Mouse (Mus musculus) testis, postnatal 14 days (tissue): Measurements from ENCODE around the gene Snrnp27.

ENCODE experiments used
- DNase-seq: peaks from one replicate; pipeline ENCODE4 v3.0.0; 2021; ENCODE audit warnings: low spot score

Snrnp27 gene

GRCm38 (mm10) chr6:86665076-86665475 is 19.2 kb downstream of the Snrnp27 start:
- no peak for DNase-seq

- no peak for DNase-seq
Observed at GRCm38 (mm10) chr6:86660161-86660877, 24.0 kb downstream of the Snrnp27 start.

- no peak for DNase-seq
Observed at GRCm38 (mm10) chr6:86658501-86658900, 25.8 kb downstream of the Snrnp27 start.

- no peak for DNase-seq
Observed at GRCm38 (mm10) chr6:86654270-86654916, 29.9 kb downstream of the Snrnp27 start.

- no peak for DNase-seq
Observed at GRCm38 (mm10) chr6:86653026-86653425, 31.3 kb downstream of the Snrnp27 start.

GRCm38 (mm10) chr6:86646143-86646542 is 38.2 kb downstream of the Snrnp27 start:
- DNase-seq: no peak

- DNase-seq: no peak
Observed at GRCm38 (mm10) chr6:86645551-86645950, 38.8 kb downstream of the Snrnp27 start.

- DNase-seq: no peak
Observed at GRCm38 (mm10) chr6:86644775-86645400, 39.4 kb downstream of the Snrnp27 start.

- DNase-seq: no peak
Observed at GRCm38 (mm10) chr6:86641716-86642115, 42.6 kb downstream of the Snrnp27 start.

GRCm38 (mm10) chr6:86640776-86641175 is 43.5 kb downstream of the Snrnp27 start:
- no peak for DNase-seq

GRCm38 (mm10) chr6:86640161-86640560 is 44.2 kb downstream of the Snrnp27 start:
- no peak for DNase-seq

GRCm38 (mm10) chr6:86639180-86640160 is 44.9 kb downstream of the Snrnp27 start:
- DNase-seq: no peak

GRCm38 (mm10) chr6:86638434-86638833 is 45.9 kb downstream of the Snrnp27 start:
- no peak for DNase-seq

GRCm38 (mm10) chr6:86637860-86638259 is 46.5 kb downstream of the Snrnp27 start:
- DNase-seq: no peak

GRCm38 (mm10) chr6:86637171-86637835 is 47.0 kb downstream of the Snrnp27 start:
- no peak for DNase-seq

GRCm38 (mm10) chr6:86636495-86636894 is 47.8 kb downstream of the Snrnp27 start:
- DNase-seq: peak; percentile 60

GRCm38 (mm10) chr6:86630141-86630540 is 54.2 kb downstream of the Snrnp27 start:
- no peak for DNase-seq

- no peak for DNase-seq
Observed at GRCm38 (mm10) chr6:86627946-86628345, 56.4 kb downstream of the Snrnp27 start, which contains the start of gene Asprv1. TSS of gene Asprv1 (plus strand) at chr6:86628164.
